Mouse (Mus musculus) gastrocnemius, adult 8-10 months (tissue): ENCODE measurements around the gene Ajuba. TPM values are rescaled to one million over a fixed set of nuclear protein-coding genes. Genes with fewer than 3 reads are reported as not detected.

Experiments used
- DNase-seq, 2 experiments: peaks; one replicate each; pipeline ENCODE4 v3.0.0; 2022; ENCODE audit warnings: low spot score in 2 of 2
- microRNA-seq: library from miRNA; unstranded; fragments of <30 nt; microRNA quantifications from one replicate; pipeline ENCODE4 v1.2.0, GENCODE M21; 2022
- total RNA-seq, 4 experiments: library from RNA; stranded (reverse); gene quantifications; 2 replicates each; pipeline ENCODE4 v1.2.4; 2022

Ajuba gene
- total RNA-seq, 4 experiments from 2014 or later: 0.87 to 1.8 (median 1.3) TPM

- no peak for DNase-seq
These were observed 23.8 kb downstream of the Ajuba start for GRCm38 (mm10) chr14:54553454-54553974.

GRCm38 (mm10) chr14:54544703-54545102, 32.7 kb downstream of the Ajuba start:
- DNase-seq: no peak

- DNase-seq: no peak
These were observed 36.6 kb downstream of the Ajuba start for GRCm38 (mm10) chr14:54540771-54541170.

- no peak for DNase-seq
These were observed 38.8 kb downstream of the Ajuba start for GRCm38 (mm10) chr14:54538580-54538979.

GRCm38 (mm10) chr14:54528446-54529111, 48.8 kb downstream of the Ajuba start:
- DNase-seq: peak; percentile 65

- no peak for DNase-seq
These were observed 49.4 kb downstream of the Ajuba start for GRCm38 (mm10) chr14:54528007-54528393.

- DNase-seq: no peak
These were observed 49.9 kb downstream of the Ajuba start for GRCm38 (mm10) chr14:54527227-54528006.

GRCm38 (mm10) chr14:54523600-54523999, 53.8 kb downstream of the Ajuba start:
- DNase-seq: no peak

Small RNAs within 50 kb of the gene (microRNA-seq; reads per million reads assigned to microRNA genes)
- gene Mir686: not detected

Other genes starting within 250 kb of the Ajuba start
- 10 to 100 TPM; 39.6 to 46.8 (median 44.1) TPM for gene Oxa1l, start 216.7 kb downstream of the Ajuba start, total RNA-seq
- 1 to 10 TPM in 2 of 4 experiments, under 1 TPM in 2; 0.46 to 1.9 (median 0.89) TPM for gene Slc7a7, start 159.8 kb downstream of the Ajuba start, total RNA-seq
- gene Mrpl52, start 150.6 kb downstream of the Ajuba start, total RNA-seq: 100 to 1,000 TPM; 104 to 126 (median 117) TPM
- 1 to 10 TPM; 2.8 to 6.3 (median 3.7) TPM for gene Mmp14, start 145.9 kb downstream of the Ajuba start, total RNA-seq
- 10 to 100 TPM; 23.5 to 34.0 (median 29.5) TPM for gene Lrp10, start 113.4 kb downstream of the Ajuba start, total RNA-seq
- not detected for gene Rem2, start 101.5 kb downstream of the Ajuba start, total RNA-seq
- 10 to 100 TPM; 31.0 to 35.9 (median 32.5) TPM for gene Prmt5, start 60.0 kb downstream of the Ajuba start, total RNA-seq
- gene Haus4, start 22.9 kb downstream of the Ajuba start, total RNA-seq: 1 to 10 TPM; 1.6 to 3.5 (median 3.1) TPM
- gene 4931414P19Rik, start 28.4 kb upstream of the Ajuba start, total RNA-seq: 1 to 10 TPM; 2.0 to 2.8 (median 2.6) TPM
- 100 to 1,000 TPM; 183 to 192 (median 187) TPM for gene Psmb5, start 40.5 kb upstream of the Ajuba start, total RNA-seq
- not detected for gene Psmb11, start 43.9 kb upstream of the Ajuba start, total RNA-seq
- gene Gm17606, start 63.4 kb upstream of the Ajuba start, total RNA-seq: not detected
- gene Cdh24, start 63.8 kb upstream of the Ajuba start, total RNA-seq: under 1 TPM in 2 of 4 experiments, not detected in 2; 0.08 to 0.12 TPM
- 1 to 10 TPM; 7.1 to 9.4 (median 8.0) TPM for gene 1700123O20Rik, start 108.7 kb upstream of the Ajuba start, total RNA-seq
- gene Acin1, start 109.4 kb upstream of the Ajuba start, total RNA-seq: 10 to 100 TPM; 46.2 to 72.1 (median 55.9) TPM
- gene Gm29776, start 121.3 kb upstream of the Ajuba start, total RNA-seq: not detected
- not detected for gene Cebpe, start 134.6 kb upstream of the Ajuba start, total RNA-seq
- gene Slc7a8, start 204.4 kb upstream of the Ajuba start, total RNA-seq: 10 to 100 TPM; 11.3 to 17.4 (median 12.2) TPM
- gene Rnf212b, start 236.6 kb upstream of the Ajuba start, total RNA-seq: 1 to 10 TPM; 2.2 to 3.2 (median 2.5) TPM